Mouse (Mus musculus) frontal cortex, postnatal 10 days (tissue): ENCODE data around the gene Aqp3.

Source experiments
- DNase-seq, 2 experiments: peaks; one replicate each; pipeline ENCODE4 v3.0.0; 2022; ENCODE audit warnings: low spot score in 2 of 2, mixed read lengths in 1 of 2

Gene Aqp3

DNA sequence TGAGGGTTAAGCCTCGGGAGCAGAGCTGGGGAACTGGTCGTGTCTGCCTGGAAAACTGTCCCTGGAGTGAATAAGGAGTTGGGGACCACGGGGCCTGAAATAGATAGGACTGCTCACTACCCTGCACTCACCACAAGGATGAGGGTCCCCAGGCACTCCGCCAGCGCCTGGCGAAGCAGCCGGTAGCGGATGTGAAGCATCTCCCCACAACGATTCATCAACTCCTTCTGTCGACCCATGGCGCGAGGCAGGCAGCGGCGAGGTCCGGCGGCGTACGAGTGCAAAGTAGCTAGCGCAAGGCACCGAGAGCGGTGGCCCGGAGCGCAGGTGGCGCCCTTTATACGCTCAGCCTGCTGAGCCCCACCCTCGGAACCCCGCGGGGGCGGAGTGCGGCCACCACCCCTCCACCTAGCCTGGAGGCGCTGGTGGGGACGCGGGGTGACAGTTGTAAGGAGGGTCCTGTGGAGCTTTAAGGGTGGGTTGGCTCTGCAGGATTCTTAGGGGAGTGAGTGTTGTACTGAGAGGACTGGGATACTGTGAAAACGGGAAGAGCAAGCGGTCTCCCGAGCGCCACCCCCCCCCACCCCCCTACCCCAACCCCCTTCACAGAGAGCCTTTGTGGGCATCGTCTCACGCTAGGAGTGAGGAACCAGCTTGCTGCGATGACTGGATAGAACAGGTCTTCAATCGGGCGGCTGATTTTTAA, at the start of gene Aqp3:
Gene Aqp3 (minus strand): TSS at position 313 of the 706 bp plus-strand sequence.
- no peak for DNase-seq

DNA sequence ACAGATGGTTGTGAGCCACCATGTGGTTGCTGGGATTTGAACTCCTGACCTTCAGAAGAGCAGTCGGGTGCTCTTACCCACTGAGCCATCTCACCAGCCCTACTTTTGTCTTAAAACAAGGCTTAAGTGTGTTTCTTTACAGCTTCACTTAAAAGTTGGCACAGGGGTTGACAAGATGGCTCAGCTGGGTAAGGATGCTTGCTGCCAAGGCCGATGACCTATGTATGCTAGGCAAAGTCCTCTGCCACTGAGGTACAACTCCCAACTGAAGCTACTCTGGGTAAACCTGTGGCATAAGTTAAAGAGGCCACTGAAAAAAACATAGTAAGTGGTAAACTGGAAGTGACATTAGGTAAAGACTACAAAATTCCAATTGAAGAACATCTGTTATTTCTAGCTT, 44.6 kb upstream of the Aqp3 start:
- DNase-seq: no peak

DNA sequence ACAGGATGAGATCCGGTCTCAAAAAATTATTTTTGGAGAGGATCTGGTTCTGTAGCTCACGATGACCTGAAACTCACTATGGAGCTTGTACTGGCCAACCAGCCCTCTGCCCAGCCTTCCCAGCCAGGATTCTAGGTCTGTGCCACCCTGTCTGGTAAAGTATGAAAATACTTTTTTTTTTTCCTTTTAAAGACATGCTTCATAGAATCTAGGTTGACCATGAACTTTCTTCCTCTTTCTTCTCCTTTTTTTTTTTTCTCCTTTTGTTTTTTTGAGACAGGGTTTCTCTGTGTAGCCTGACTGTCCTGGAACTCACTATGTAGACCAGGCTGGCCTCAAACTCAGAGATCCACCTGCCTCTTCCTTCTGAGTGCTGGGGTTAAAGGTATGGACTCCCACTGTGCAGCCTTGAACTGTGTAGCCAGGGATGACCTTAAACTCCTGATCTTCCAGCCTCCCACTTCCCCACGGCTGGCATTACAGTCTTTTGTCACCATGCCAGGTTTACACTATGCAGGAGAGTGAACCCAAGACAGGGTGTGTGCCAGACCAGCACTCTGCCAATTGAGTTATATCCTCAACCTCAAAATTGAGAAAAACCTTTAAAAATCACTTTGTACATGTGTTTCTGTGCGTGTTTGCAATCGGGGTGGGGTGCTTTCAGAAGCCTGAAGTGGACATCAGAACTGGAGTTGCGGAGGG, 42.3 kb upstream of the Aqp3 start:
- DNase-seq: no peak

DNA sequence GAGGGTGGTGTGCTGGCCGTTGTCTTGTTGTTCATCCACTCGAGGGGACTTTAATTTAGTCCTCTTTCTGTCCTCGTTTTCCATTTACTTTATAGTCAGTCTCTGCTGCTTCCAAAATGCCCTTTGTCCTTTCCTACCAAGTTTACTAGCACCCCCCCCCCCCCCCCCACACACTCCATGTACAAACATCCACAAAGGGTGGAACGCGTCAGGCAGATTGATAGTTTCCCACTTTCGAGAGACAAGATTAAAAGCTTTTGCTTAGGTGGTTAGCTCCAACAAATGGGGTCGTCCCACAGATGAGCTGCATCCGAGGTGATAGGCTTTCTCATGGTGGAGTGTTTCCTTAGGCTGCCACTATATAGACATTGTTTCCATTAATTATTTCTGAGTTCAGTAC, 38.8 kb upstream of the Aqp3 start:
- no peak for DNase-seq

DNA sequence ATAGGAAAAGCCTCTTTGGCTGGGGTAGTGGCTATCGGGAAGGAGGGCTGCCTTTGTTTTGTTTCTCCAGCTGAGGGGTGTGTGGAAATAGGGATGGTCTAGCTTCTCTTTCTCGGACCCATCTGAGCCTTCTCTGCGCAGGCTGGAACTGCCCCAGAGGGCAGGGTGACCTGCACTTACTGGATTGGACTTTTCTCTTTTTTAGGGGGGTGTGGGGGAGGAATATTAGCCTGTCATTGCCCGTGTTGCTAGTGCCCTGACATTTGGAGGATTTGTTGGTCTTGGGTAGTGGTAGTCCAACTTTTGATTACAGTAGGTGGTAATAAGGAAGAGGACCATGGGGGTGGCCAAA, 38.4 kb upstream of the Aqp3 start:
- DNase-seq: no peak

- DNase-seq: peak; percentile 56 to 72
These were observed 37.9 kb upstream of the Aqp3 start, which contains the start of gene Ube2r2 for GRCm38 (mm10) chr4:41135711-41136453. Gene Ube2r2, plus strand, starts transcription at chr4:41135743.

GRCm38 (mm10) chr4:41134935-41135710, 37.1 kb upstream of the Aqp3 start:
- DNase-seq: peak; percentile 47 to 66

DNA sequence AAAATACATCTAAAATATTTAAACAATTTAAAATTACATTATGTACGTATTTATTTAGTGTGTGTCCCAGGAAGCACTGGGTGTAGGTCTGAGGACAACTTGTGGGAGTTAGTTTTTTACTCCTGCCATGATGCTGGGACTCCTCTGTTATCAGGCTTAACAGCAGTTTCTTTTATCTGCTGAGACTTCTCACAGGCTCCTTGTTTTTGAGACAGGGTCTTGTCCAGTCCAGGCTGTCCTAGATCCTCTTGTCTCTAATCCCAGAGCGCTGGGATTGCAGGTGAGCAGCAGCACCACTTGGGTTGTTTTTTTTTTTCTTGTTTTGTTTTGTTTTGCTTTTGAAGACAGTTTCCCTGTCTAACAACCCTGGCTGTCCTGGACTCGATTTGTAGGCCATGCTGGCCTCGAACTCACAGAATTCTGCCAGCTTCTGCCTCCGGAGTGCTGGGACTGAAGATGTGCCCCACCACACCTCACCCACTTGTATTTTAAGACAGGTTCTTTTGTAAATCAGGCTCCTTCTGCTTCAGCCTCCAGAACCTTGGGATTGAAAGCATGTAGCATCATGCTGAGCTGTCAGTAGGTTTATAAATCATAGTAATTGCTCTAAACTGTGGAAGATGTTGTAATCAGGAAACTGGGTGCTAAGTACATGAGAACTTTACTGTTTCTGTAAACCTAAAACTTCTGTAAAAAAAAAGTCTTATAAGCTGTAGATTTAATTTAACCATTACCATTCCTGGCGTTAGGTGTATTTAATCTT, 35.7 kb upstream of the Aqp3 start:
- DNase-seq: no peak

GRCm38 (mm10) chr4:41132471-41132870, 34.5 kb upstream of the Aqp3 start:
- no peak for DNase-seq

- DNase-seq: no peak
These were observed 31.9 kb upstream of the Aqp3 start for GRCm38 (mm10) chr4:41129836-41130235.

GRCm38 (mm10) chr4:41129406-41129805, 31.4 kb upstream of the Aqp3 start:
- DNase-seq: no peak

- peak; percentile 98 to 99 for DNase-seq
These were observed 26.4 kb upstream of the Aqp3 start, which contains the start of gene Nol6 for GRCm38 (mm10) chr4:41124180-41124951. Gene Nol6, minus strand, starts transcription at chr4:41124455.

- peak in 1 of 2 experiments; percentile 56 for DNase-seq
These were observed 20.8 kb upstream of the Aqp3 start for GRCm38 (mm10) chr4:41118706-41119292.

DNA sequence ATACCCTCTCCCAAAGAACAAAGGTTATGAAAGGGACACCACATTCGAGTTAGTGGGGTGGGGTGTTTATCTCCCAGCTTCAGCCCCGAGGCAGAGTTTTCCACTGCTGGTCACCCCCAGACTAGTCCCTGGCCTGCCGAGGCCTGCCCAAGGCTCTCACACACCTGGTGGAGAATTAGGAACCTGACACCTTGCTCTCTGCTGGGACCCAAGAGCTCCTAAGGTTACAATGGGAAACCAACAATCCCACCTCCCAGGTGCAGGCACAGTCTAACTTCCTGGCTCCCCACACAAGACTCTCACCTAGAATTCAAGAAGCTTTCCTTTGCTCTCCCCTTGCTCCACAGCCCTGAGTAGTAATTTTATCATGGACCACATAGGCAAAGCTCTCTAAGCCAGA, 18.8 kb upstream of the Aqp3 start:
- no peak for DNase-seq

DNA sequence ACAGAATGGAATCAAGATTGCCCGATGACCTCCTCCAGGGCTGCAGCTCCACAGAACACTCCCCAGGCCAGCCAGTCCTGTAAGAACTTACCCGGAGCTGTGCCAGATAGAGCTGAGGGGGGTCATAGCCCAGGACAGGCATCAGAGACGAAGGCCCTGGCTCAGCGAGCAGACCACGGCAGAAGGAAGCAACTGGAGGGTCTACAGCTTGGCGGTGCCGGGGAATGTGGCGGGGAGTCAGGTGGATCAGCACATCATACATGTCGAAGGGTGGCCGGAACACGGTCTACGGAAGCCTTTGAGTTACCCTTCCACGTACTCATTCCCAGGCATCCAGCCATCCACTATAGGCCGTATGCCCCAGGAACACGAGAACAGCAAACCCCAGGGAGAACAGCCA, 17.8 kb upstream of the Aqp3 start:
- no peak for DNase-seq

DNA sequence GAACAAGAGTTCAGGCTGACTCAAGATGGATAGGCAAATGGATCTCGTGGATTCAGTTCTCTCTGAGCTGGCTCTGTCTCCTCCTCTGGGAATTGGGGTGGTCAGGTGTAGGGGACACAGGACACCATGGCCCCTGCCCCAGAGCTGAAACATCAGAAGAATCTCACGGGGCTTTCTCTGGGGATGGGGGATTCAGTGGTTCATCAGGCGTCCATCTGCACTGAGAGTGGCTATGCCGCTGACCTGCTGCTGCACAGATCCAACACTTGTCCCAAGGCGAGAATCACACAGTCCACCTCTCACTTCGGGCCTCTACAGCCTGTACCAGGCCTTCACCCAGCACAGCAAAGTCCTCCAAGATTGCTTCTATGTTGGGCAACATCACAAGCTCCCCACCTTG, 17.1 kb upstream of the Aqp3 start:
- no peak for DNase-seq

GRCm38 (mm10) chr4:41114358-41115070, 16.5 kb upstream of the Aqp3 start:
- DNase-seq: no peak

- DNase-seq: no peak
These were observed 10.9 kb upstream of the Aqp3 start for GRCm38 (mm10) chr4:41108717-41109425.

DNA sequence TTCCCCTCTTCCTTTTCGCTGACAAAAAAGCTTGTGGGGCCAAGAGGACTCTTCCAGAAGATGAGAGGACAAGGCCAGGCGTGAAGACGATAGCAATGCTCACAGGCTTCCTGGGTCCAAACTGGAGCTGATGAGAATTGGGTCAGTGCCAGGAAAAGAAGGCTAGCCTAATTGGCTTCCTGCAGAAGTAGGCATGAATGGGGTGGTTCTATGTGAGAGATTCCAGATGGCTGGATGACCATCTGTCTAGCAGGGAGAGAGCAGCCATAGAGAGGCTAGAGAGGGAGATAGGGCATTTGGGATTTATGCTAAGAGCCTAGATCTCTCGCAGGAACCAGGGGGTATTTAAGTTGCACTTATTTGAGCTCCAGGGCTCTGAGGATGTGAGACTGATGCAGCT, 9.5 kb upstream of the Aqp3 start:
- DNase-seq: no peak
